Mouse (Mus musculus): ENCODE measurements around the gene Reps2.

Reps2 gene

GRCm38 (mm10) chrX:162500962-162501361 lies 142.5 kb downstream of the Reps2 start:
- no peak for DNase-seq (ENCODE audit: low read depth in 1 of 2, low spot score in 2 of 2)

DNA sequence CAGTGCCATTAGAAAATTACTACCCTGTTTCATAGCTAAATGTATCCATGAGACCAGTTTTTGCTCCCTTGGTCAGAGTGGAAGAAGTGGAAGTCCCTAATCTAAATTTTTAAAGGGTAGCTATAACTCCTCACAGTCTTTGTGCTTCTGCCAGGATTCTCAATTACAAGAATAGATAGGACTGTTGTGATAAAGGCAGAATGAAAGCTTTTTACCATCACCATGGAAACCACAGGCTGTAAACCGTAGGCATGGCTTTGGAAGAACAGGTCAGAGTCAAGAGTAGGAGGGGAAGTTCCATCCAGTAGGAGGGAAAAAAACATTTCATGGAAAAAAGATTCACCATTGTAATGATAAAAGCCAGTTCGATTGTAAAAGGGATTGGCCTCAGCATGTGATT lies 147.0 kb downstream of the Reps2 start:
- no peak for DNase-seq (ENCODE audit: low read depth in 1 of 2, low spot score in 2 of 2)

- DNase-seq (ENCODE audit: low read depth in 1 of 2, low spot score in 2 of 2): no peak
Measured at GRCm38 (mm10) chrX:162488630-162489029, 154.8 kb downstream of the Reps2 start.

DNA sequence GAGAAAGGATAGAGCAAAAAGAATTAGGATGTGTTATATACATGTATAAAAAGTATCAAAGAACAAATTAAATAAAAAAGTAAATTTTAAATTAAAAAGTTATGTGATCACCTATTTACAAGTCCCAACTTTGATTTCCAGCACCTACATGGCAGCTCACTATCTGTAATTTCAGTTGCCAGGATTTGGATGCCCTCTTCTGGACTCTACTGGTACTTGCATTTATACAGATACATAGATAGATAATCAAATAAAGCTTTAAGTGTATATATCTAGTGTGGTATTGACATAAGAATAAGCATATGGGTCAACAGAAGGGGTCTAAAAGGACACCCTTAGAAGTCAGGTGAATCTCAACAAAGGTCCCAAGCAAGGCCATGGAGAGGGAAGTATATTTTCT lies 155.7 kb downstream of the Reps2 start:
- no peak for DNase-seq (ENCODE audit: low read depth in 1 of 2, low spot score in 2 of 2)

DNA sequence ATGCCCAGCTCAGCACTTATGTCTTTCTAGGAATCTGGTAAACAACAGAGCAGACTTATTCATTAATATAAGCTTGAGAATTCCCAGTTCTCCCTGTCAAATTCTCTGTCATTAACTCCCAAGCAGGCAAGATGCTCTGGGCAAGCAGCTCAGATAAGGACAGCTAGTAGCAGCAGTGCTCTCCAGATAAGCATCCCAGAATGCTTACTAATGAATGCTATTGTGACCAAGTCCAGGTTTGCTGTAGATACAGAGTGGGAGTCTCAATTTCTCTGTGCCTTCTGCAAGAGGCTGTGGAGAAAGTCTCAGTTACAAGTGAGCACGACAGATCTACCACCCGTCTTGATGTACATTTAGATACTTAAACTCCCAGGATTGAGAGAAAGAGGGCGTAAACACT lies 173.2 kb downstream of the Reps2 start:
- DNase-seq (ENCODE audit: low read depth in 1 of 2, low spot score in 2 of 2): no peak

- DNase-seq (ENCODE audit: low read depth in 1 of 2, low spot score in 2 of 2): no peak
Measured at GRCm38 (mm10) chrX:162462156-162462555, 181.3 kb downstream of the Reps2 start.

GRCm38 (mm10) chrX:162456445-162456844 lies 187.0 kb downstream of the Reps2 start:
- no peak for DNase-seq (ENCODE audit: low read depth in 1 of 2, low spot score in 2 of 2)

DNA sequence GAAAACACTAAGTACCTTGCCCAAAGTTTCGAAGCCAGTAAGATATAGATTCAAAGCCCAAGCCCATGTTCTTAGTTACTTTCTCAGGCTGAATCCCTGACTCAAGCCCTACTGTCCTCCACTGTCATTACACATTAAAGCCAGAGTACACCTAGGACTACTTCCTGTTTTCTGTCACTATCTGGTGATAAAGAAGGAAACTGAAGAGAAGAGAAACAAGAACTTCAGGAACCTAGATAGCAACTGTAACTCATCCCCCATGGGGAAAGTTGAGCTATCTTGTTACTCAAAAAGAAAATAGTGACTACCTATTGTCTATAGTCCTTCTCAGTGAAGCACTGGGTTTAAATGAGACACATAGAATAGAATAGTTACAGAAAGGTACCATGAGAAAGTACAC lies 188.1 kb downstream of the Reps2 start:
- DNase-seq (ENCODE audit: low read depth in 1 of 2, low spot score in 2 of 2): no peak

GRCm38 (mm10) chrX:162453821-162454402 lies 189.5 kb downstream of the Reps2 start:
- DNase-seq (ENCODE audit: low read depth in 1 of 2, low spot score in 2 of 2): no peak

- DNase-seq (ENCODE audit: low read depth in 1 of 2, low spot score in 2 of 2): no peak
Measured at GRCm38 (mm10) chrX:162452642-162453041, 190.8 kb downstream of the Reps2 start.

- no peak for DNase-seq (ENCODE audit: low read depth in 1 of 2, low spot score in 2 of 2)
Measured at GRCm38 (mm10) chrX:162447974-162448373, 195.5 kb downstream of the Reps2 start.

GRCm38 (mm10) chrX:162446678-162447318 lies 196.7 kb downstream of the Reps2 start:
- DNase-seq (ENCODE audit: low read depth in 1 of 2, low spot score in 2 of 2): no peak

GRCm38 (mm10) chrX:162443387-162443786 lies 200.1 kb downstream of the Reps2 start:
- no peak for DNase-seq (ENCODE audit: low read depth in 1 of 2, low spot score in 2 of 2)

DNA sequence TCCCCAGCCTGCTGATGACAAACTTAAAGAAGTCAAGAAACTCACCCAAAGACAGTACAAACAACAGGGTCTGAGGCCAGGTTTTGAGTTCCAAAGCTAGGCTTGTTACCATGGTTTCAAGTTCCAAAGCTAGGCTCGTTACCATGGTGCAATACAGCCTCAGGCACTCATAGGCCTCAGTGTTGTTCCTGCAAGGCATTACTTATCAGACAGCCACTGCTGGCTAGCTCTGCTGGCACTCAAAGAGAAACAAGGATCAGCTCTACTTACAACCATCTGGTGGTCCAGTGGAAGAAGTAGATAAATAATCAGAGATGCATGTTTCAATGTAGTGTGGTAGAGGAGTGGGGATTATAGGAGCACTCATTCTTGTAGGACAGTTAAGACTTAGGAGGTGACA lies 200.5 kb downstream of the Reps2 start:
- DNase-seq (ENCODE audit: low read depth in 1 of 2, low spot score in 2 of 2): no peak

GRCm38 (mm10) chrX:162432776-162433543 lies 210.5 kb downstream of the Reps2 start:
- no peak for DNase-seq (ENCODE audit: low read depth in 1 of 2, low spot score in 2 of 2)

DNA sequence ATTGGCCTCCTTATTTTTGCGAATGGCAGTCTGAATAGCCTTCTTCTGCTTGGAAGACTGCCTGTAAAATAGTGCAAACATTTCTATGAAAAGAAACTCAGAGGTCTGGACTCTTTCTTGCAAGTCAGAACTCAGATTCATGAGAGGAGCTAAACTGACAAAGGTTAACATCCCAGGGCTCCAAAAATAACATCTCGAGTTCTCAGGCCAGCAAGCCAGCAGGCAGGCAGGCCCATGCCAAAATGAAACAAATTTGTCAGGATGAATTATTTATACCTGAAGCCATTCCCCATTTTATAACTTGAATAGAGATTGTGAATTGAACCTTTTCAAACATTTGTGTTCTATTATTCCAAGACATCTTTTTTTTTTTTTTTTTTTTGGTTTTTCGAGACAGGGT lies 215.8 kb downstream of the Reps2 start:
- DNase-seq (ENCODE audit: low read depth in 1 of 2, low spot score in 2 of 2): no peak

DNA sequence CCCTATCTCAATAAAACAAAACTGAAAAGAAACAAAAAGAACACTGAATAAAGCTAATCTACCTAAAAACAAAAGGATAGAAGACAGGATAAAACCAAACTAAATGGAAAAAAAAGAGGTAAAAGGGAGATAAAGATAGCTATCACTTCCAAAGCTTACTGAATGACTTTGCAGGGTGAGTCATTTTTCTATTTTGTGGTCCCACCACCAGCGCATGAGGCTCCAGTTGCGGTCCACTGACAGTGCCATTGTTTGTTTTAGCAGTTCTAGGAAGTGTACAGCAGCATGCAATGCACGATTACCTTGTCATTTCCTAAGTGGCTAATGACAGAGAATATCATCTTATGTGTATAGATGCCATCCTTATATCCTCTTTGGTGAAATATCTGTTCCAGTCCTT lies 224.0 kb downstream of the Reps2 start:
- no peak for DNase-seq (ENCODE audit: low read depth in 1 of 2, low spot score in 2 of 2)

GRCm38 (mm10) chrX:162413124-162413523 lies 230.3 kb downstream of the Reps2 start:
- no peak for DNase-seq (ENCODE audit: low read depth in 1 of 2, low spot score in 2 of 2)

GRCm38 (mm10) chrX:162407291-162407690 lies 236.2 kb downstream of the Reps2 start:
- DNase-seq (ENCODE audit: low read depth in 1 of 2, low spot score in 2 of 2): no peak

DNA sequence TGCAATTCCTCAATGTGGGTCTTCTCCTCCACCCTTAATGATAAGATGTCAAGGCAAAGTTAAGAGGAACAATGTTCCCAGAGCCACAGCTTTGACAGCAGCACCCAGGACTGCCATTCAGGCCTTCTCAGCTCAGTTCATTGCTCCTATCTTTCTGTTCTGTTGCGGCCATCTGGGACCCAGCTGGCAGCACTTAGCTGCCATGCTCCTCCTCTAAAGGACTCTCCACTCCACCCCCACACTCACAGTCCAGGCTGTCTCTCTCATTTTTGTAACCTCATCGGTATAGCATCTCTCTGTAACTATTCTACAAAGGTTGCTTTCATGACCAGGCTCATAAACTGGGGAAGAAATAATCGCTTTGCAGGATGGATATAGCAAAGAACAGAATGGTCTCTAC lies 241.0 kb downstream of the Reps2 start:
- DNase-seq (ENCODE audit: low read depth in 1 of 2, low spot score in 2 of 2): no peak

GRCm38 (mm10) chrX:162380730-162381129 lies 262.7 kb downstream of the Reps2 start:
- DNase-seq (ENCODE audit: low read depth in 1 of 2, low spot score in 2 of 2): no peak

DNA sequence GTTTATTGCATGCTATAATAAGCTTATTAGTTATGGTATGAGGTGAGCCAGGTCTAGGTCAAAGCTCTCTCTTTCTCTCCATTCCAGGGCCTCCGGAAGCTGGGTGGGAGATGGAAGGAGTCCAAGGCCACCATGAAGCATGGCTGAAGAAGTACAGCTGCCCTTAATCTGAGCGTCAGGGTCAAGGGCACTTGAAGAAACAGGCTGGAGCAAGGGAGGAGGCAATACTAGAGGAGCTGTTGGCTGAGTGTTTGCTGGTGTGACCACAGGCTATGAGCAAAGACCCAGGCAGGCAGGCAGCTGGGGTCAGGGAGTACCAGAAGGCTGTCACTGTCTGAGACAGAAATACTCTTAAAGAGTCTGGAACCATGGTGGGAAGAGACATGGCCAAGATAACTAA lies 280.2 kb downstream of the Reps2 start:
- no peak for DNase-seq (ENCODE audit: low read depth in 1 of 2, low spot score in 2 of 2)

All from monocyte, adult 2 months (primary cell).